Mouse (Mus musculus) ES-Bruce4 (cell line): Measurements from ENCODE around the gene Adpgk. TPM values are rescaled to one million over a fixed set of nuclear protein-coding genes. Genes with fewer than 3 reads are reported as not detected.
A peak's percentile ranks its signal among the peaks of the same experiment; 100 is the strongest.

Experiments used
- H3K27ac ChIP-seq: 2 replicates; pipeline ENCODE4 v1.5.1; 2012; ENCODE audit warnings: low read length, inconsistent platforms; ENCODE audit not compliant: insufficient read depth
- H3K27me3 ChIP-seq: 2 replicates; pipeline ENCODE4 v1.6.1; 2012; ENCODE audit warnings: mild to moderate bottlenecking, low read length, inconsistent platforms; ENCODE audit not compliant: control insufficient read depth, poor library complexity, insufficient read depth, severe bottlenecking
- H3K36me3 ChIP-seq: 2 replicates; pipeline ENCODE4 v1.6.1; 2012; ENCODE audit warnings: inconsistent platforms, mild to moderate bottlenecking, low read length, moderate library complexity; ENCODE audit not compliant: control insufficient read depth, poor library complexity, insufficient read depth, severe bottlenecking
- H3K4me1 ChIP-seq: one replicate; pipeline ENCODE4 v1.8.1; 2011; ENCODE audit warnings: low read length; ENCODE audit not compliant: control insufficient read depth, insufficient read depth
- H3K4me3 ChIP-seq: 2 replicates; pipeline ENCODE4 v1.5.1; 2011; ENCODE audit warnings: low read depth, mild to moderate bottlenecking, low read length
- H3K9ac ChIP-seq: 2 replicates; pipeline ENCODE4 v1.6.1; 2012; ENCODE audit warnings: low read depth, mild to moderate bottlenecking, inconsistent platforms; ENCODE audit not compliant: poor library complexity, severe bottlenecking
- H3K9me3 ChIP-seq: replicated peaks from 2 replicates; pipeline ENCODE4 v1.6.1; 2012; ENCODE audit warnings: mild to moderate bottlenecking, low read length, inconsistent platforms; ENCODE audit not compliant: control insufficient read depth, poor library complexity, insufficient read depth, severe bottlenecking
- CTCF ChIP-seq: IDR thresholded peaks from one replicate; pipeline ENCODE4 v1.8.1; 2011; ENCODE audit warnings: low read depth, low read length
- EP300 ChIP-seq: IDR thresholded peaks from 2 replicates; pipeline ENCODE4 v1.6.1; 2011; ENCODE audit warnings: low read depth, low read length; ENCODE audit not compliant: insufficient read depth
- POLR2A ChIP-seq: IDR thresholded peaks from one replicate; pipeline ENCODE4 v1.8.1; 2011; ENCODE audit warnings: low read length; ENCODE audit not compliant: insufficient read depth
- polyA plus RNA-seq: library from polyadenylated mRNA; stranded (reverse); fragments of >200 nt; gene quantifications from 2 replicates; pipeline ENCODE4 v1.2.4, GENCODE M21; 2011; ENCODE audit warnings: low read depth; ENCODE audit not compliant: missing spikeins, insufficient read depth, insufficient read length

Adpgk gene
- polyA plus RNA-seq, 1 experiment, result 44.0 TPM

DNA sequence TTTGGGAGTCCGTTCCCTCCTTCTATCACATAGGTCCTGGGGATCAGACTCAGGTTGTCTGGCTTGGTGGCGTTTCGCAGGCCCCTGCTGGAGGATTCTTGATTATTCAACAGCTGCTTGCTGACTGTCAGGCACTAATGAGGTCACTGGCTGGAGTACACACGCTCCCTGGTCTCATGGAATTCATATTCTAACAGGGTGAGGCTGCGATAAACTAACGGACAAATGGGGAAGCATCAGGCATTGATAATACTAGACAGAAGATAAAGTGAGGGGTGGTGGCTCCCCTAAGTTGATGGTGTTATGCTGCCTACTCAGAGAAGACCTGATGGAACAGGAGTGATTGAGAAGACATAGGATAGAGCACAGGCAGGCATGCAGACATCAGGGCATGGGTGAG lies 5.7 kb upstream of the Adpgk start:
- Histone ChIP-seq H3K27ac (no peak overlapping the region), H3K4me1 (no peaks in the 10 kb centered on the region), H3K9me3 (no peaks in the 10 kb centered on the region)

DNA sequence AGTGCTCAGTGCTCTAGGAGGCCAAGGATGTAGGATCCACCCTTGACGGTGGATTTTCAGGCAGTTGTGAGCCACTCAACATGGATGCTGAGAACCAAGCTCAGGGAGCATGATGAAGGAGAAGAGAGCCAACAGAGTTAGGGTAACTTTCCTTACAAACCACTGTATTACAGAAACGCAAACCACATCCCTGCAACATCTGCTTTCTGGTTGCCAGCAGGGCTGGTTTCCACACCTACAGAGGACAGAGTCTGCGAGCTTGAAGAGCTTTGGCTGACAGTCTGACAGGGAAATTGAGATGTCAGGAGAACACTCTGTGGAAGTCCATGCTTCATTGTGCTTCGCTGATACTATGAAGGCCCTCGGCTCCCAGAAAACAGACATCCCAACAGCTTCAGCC lies 3.3 kb upstream of the Adpgk start:
- H3K4me3 ChIP-seq, result no peak overlapping the region
- TF ChIP-seq POLR2A, result no peak
- TF ChIP-seq EP300, result no peak
- TF ChIP-seq CTCF, result no peak
- H3K36me3 ChIP-seq, result no peaks in the 10 kb centered on the region
- no peaks in the 10 kb centered on the region for H3K27me3 ChIP-seq
- no peaks in the 10 kb centered on the region for H3K4me1 ChIP-seq
- no peak overlapping the region for H3K27ac ChIP-seq
- no peak overlapping the region for H3K9ac ChIP-seq
- H3K9me3 ChIP-seq, result no peaks in the 10 kb centered on the region

More for the DNA sequence above, 5.7 kb upstream of the Adpgk start:
- TF ChIP-seq CTCF, result no peak
- TF ChIP-seq EP300, result no peak
- no peak for TF ChIP-seq POLR2A
- no peak overlapping the region for H3K4me3 ChIP-seq
- no peaks in the 10 kb centered on the region for H3K27me3 ChIP-seq
- H3K36me3 ChIP-seq, result no peaks in the 10 kb centered on the region
- no peak overlapping the region for H3K9ac ChIP-seq

DNA sequence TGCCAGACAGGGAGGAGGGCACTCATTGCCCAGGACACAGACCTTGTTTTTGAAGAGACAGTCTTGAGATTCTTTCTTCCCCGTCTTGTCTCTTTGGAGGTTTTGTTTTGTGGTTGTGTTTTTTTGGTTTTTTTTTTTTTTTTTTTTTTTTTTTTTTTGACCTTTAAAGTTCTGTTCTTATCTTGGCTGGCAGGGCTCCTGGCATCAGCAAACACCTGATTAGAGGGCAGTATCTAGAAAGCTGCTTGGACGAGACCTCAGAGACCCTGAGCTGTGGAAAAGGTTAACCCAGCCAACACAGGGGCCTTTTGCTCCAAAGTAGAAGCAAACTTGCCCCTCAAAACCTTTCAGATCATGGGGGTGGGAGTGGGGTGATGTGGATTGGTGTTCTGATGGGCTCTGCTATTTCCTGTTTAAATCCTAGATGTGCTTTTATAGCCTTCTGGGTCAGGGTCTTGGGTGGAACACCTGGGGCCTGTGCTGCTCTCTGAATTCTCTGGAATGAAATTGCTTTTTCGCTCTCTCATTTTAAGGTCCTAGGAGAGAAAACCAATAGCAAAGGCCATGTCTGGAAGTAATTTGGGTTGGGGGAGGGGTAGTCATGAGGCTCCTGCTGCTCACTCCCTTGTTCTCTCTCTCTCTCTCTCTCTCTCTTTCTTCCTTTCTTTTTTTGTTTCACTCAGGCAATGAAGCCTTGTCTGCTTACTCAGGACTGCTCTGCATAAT lies 2.5 kb upstream of the Adpgk start:
- no peak overlapping the region for H3K9ac ChIP-seq
- H3K27me3 ChIP-seq, result no peaks in the 10 kb centered on the region
- no peaks in the 10 kb centered on the region for H3K9me3 ChIP-seq
- TF ChIP-seq CTCF, result no peak
- TF ChIP-seq POLR2A, result no peak
- TF ChIP-seq EP300, result no peak
- no peak overlapping the region for H3K4me3 ChIP-seq
- H3K36me3 ChIP-seq, result no peaks in the 10 kb centered on the region
- H3K27ac ChIP-seq, result no peak overlapping the region
- no peaks in the 10 kb centered on the region for H3K4me1 ChIP-seq

DNA sequence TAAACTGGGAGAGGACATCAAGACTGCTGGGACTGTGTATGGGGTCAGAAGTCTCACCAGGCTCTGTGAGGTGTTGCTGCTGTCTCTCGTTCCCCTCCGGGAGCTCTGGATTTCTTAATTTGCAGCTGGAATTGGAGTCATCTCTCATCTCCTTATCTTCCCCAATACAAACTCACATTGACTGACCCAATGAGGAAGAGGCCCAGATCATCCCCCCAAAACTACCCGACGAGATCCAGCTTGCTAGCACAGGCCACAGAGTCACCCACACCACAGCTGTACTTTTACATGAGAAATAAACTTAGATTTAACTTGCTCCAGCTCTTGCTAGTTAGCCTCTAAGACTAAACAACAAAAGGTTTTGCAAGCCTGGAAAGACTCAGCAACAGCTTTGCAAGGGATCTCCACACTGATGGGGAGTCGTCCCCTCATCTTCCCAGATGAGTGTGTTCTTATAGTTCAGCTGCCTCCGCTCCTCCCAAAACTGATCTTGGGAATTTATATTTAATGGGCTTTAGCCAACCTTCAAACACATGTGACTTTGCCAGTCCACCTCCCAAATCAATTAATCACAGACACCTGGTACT lies 1.7 kb upstream of the Adpgk start:
- TF ChIP-seq CTCF (no peak), EP300 (no peak), POLR2A (no peak)
- no peaks in the 10 kb centered on the region for H3K4me1 ChIP-seq
- 0 out of 2 replicates have a peak, but pooled peaks cover under 1% of the 10 kb centered on the region for H3K36me3 ChIP-seq
- no peak overlapping the region for H3K4me3 ChIP-seq
- no peaks in the 10 kb centered on the region; the same call in 1 of the 2 replicates for H3K27me3 ChIP-seq
- H3K27ac ChIP-seq, result no peak overlapping the region
- no peaks in the 10 kb centered on the region for H3K9me3 ChIP-seq
- H3K9ac ChIP-seq, result no peak overlapping the region

GRCm38 (mm10) chr9:59291688-59292492 lies 532 bp downstream of the Adpgk start:
- Histone ChIP-seq H3K9ac (peak overlapping the region; percentile 89), H3K4me1 (no peaks in the 10 kb centered on the region), H3K9me3 (no peaks in the 10 kb centered on the region), H3K27me3 (no peaks in the 10 kb centered on the region; the same call in 1 of the 2 replicates), H3K27ac (no peak overlapping the region), H3K4me3 (peak overlapping the region; percentile 84), H3K36me3 (peaks cover 13% of the 10 kb centered on the region)
- TF ChIP-seq CTCF (no peak), EP300 (no peak), POLR2A (no peak)

GRCm38 (mm10) chr9:59292493-59292875 lies 1.1 kb downstream of the Adpgk start:
- Histone ChIP-seq H3K4me3 (peak overlapping the region; percentile 54), H3K27me3 (no peaks in the 10 kb centered on the region; the same call in 1 of the 2 replicates), H3K9me3 (no peaks in the 10 kb centered on the region), H3K36me3 (peaks cover 19% of the 10 kb centered on the region), H3K4me1 (no peaks in the 10 kb centered on the region), H3K27ac (no peak overlapping the region), H3K9ac (peak overlapping the region; percentile 89)
- no peak for TF ChIP-seq CTCF
- no peak for TF ChIP-seq POLR2A
- TF ChIP-seq EP300, result no peak
